Comparison of ENCODE assay signal across 15 mouse cellular contexts in genomic region chr2:52602228-52602627, GRCm38 (mm10).
DNase-seq lines count a peak whose midpoint lies in the region; ATAC-seq and TF ChIP-seq lines count a peak whose summit lies in the region.
"Had no signal": no experiment of that assay in that cellular context is flagged by ENCODE, and none has a peak within 500 bp of the region (broad histone marks: within the 10 kb centered on the region; RNA-seq: fewer than 3 reads in every experiment).

No protein-coding gene starts in this region.

- no peak overlapping the region for H3K27ac ChIP-seq in kidney, adult 2 months (ENCODE audit: insufficient read depth, low read depth, low read length)
- H3K27ac ChIP-seq in kidney, embryonic 16.5 days (ENCODE audit: low read length): no peak overlapping the region
- no peak overlapping the region for H3K27ac ChIP-seq in forebrain, embryonic 13.5 days
- H3K27ac ChIP-seq: embryonic facial prominence, embryonic 13.5 days had no signal

- H3K36me3 ChIP-seq in kidney, adult 2 months (ENCODE audit: control insufficient read depth, insufficient read depth, low read length): no peaks in the 10 kb centered on the region
- no peaks in the 10 kb centered on the region for H3K36me3 ChIP-seq in kidney, embryonic 16.5 days (ENCODE audit: insufficient read depth, low read length)
- H3K36me3 ChIP-seq in forebrain, embryonic 13.5 days (ENCODE audit: poor library complexity, severe bottlenecking): no peaks in the 10 kb centered on the region
- H3K36me3 ChIP-seq: embryonic facial prominence, embryonic 13.5 days had no signal

- TF ChIP-seq POLR2A in kidney, adult 2 months (IDR thresholded peaks at IDR 0.05; ENCODE audit: low read depth, low read length): no peak

- TF ChIP-seq CTCF in kidney, adult 2 months (conservative IDR thresholded peaks at IDR 0.05; ENCODE audit: insufficient read depth, insufficient read length, low read depth, low read length): no peak

- WGBS in kidney, adult 2 months: 46% methylated on average over 2 of the region's 2 CpGs
- 80% methylated on average over 2 of the region's 2 CpGs for WGBS in kidney, embryonic 16.5 days
- 89% methylated on average over 2 of the region's 2 CpGs for WGBS in forebrain, embryonic 13.5 days

- intact Hi-C loops in left cerebral cortex, postnatal 36 days (cut with DNase I): no loop called here

- H3K4me1 ChIP-seq in kidney, adult 2 months (ENCODE audit: control insufficient read depth, insufficient read depth, low read length): 0 out of 2 replicates have a peak, but pooled peaks cover 7% of the 10 kb centered on the region
- H3K4me1 ChIP-seq in kidney, embryonic 16.5 days (ENCODE audit: insufficient read depth, low read length): no peaks in the 10 kb centered on the region
- no peaks in the 10 kb centered on the region for H3K4me1 ChIP-seq in forebrain, embryonic 13.5 days

- no peak for ATAC-seq in kidney, embryonic 16.5 days (ENCODE audit: low FRiP score, low TSS enrichment)
- no peak for ATAC-seq in forebrain, embryonic 13.5 days

- no peaks in the 10 kb centered on the region for H3K27me3 ChIP-seq in kidney, adult 2 months (replicated peaks; ENCODE audit: control insufficient read depth, insufficient read depth, low read length)
- no peaks in the 10 kb centered on the region for H3K27me3 ChIP-seq in kidney, embryonic 16.5 days (ENCODE audit: insufficient read depth, low read length)
- no peaks in the 10 kb centered on the region for H3K27me3 ChIP-seq in forebrain, embryonic 13.5 days
- H3K27me3 ChIP-seq: embryonic facial prominence, embryonic 13.5 days had no signal

- DNase-seq in kidney, adult 2 months: peak; percentile 65
- DNase-seq in Muller cell, postnatal 12 days (ENCODE audit: inconsistent ontology term): peak; percentile 54
- peak; percentile 99 for DNase-seq in fat pad, adult 2 months (ENCODE audit: extremely low read depth, low read depth, low spot score)
- DNase-seq in lung, postnatal 36 days: peak; percentile 79
- DNase-seq in embryo, embryonic 9.5 days (ENCODE audit: extremely low spot score): no peak
- no peak for DNase-seq in left cerebral cortex, postnatal 36 days (ENCODE audit: low spot score in 2 of 2)
- DNase-seq: adrenal gland, postnatal 14 days; cerebellum, postnatal 14 days; gastrocnemius, postnatal 36 days; heart, postnatal 4 days; kidney, adult 18-20 months; right cerebral cortex, postnatal 4 days had no signal

- H3K9me3 ChIP-seq in kidney, embryonic 16.5 days (ENCODE audit: low read length): no peaks in the 10 kb centered on the region
- no peaks in the 10 kb centered on the region for H3K9me3 ChIP-seq in forebrain, embryonic 13.5 days (replicated peaks)
- H3K9me3 ChIP-seq: embryonic facial prominence, embryonic 13.5 days had no signal

- no peak overlapping the region for H3K4me2 ChIP-seq in kidney, embryonic 16.5 days (replicated peaks; ENCODE audit: low read depth, low read length)
- H3K4me2 ChIP-seq in forebrain, embryonic 13.5 days: no peak overlapping the region
- H3K4me2 ChIP-seq: embryonic facial prominence, embryonic 13.5 days had no signal

- H3K4me3 ChIP-seq in kidney, adult 2 months (ENCODE audit: insufficient read depth, low read depth, low read length): no peak overlapping the region
- no peak overlapping the region for H3K4me3 ChIP-seq in kidney, embryonic 16.5 days (ENCODE audit: low read length)
- no peak overlapping the region for H3K4me3 ChIP-seq in forebrain, embryonic 13.5 days
- H3K4me3 ChIP-seq: embryonic facial prominence, embryonic 13.5 days had no signal

- H3K9ac ChIP-seq in kidney, embryonic 16.5 days (replicated peaks; ENCODE audit: low read length): no peak overlapping the region
- H3K9ac ChIP-seq in forebrain, embryonic 13.5 days: no peak overlapping the region
- H3K9ac ChIP-seq: embryonic facial prominence, embryonic 13.5 days had no signal

Comparison
In these comparisons a context has a peak if more than half of its experiments do, and no peak if none do; other contexts are left out.
1. DNase-seq: peak in kidney, adult 2 months (single experiment), Muller cell, postnatal 12 days (single experiment), fat pad, adult 2 months (single experiment) and lung, postnatal 36 days (single experiment); none in embryo, embryonic 9.5 days (single experiment) and left cerebral cortex, postnatal 36 days (0 of 2).